Comparison of ENCODE assay signal across 29 mouse cellular contexts in genomic region chr4:149594913-149595581, GRCm38 (mm10). TPM values are rescaled to one million over a fixed set of nuclear protein-coding genes. Genes with fewer than 3 reads are reported as not detected.
A peak's percentile ranks its signal among the peaks of the same experiment; 100 is the strongest.
DNase-seq lines count a peak whose midpoint lies in the region; ATAC-seq and TF ChIP-seq lines count a peak whose summit lies in the region.
"Had no signal": no experiment of that assay in that cellular context is flagged by ENCODE, and none has a peak within 500 bp of the region (broad histone marks: within the 10 kb centered on the region; RNA-seq: fewer than 3 reads in every experiment).

No protein-coding gene starts in this region.

- H3K4me2 ChIP-seq in forebrain, embryonic 13.5 days = no peak overlapping the region
- no peak overlapping the region for H3K4me2 ChIP-seq in forebrain, embryonic 16.5 days (ENCODE audit: low read length)
- H3K4me2 ChIP-seq in midbrain, embryonic 15.5 days = no peak overlapping the region
- H3K4me2 ChIP-seq: intestine, embryonic 15.5 days; limb, embryonic 15.5 days; lung, embryonic 14.5 days; neural tube, embryonic 13.5 days had no signal

- 56% methylated on average over 9 of the region's 9 CpGs for WGBS in forebrain, embryonic 13.5 days
- 85% methylated on average over 9 of the region's 9 CpGs for WGBS in forebrain, embryonic 10.5 days
- 45% methylated on average over 9 of the region's 9 CpGs for WGBS in forebrain, embryonic 16.5 days
- WGBS in midbrain, embryonic 15.5 days = 47% methylated on average over 9 of the region's 9 CpGs

- no peak for DNase-seq in forebrain, embryonic 10.5 days (ENCODE audit: extremely low spot score, low spot score)
- DNase-seq in layer of hippocampus, adult 2 months (ENCODE audit: low spot score in 2 of 2) = peak in 1 of 2 experiments; percentile 53
- no peak for DNase-seq in layer of hippocampus, adult 11-12 months (ENCODE audit: low spot score)
- no peak for DNase-seq in right cerebral cortex, postnatal 36 days (ENCODE audit: low spot score in 2 of 2)
- DNase-seq: adrenal gland, postnatal 14 days; cerebellum, adult 11 months; cerebellum, adult 9-11 months; gastrocnemius, postnatal 36 days; heart, postnatal 4 days; kidney, adult 9 months; kidney, postnatal 14 days; layer of hippocampus, adult 9-11 months; left cerebral cortex, postnatal 4 days; lung, embryonic 14.5 days; retina, postnatal 1 day; right cerebral cortex, postnatal 4 days; thymus, postnatal 25 days had no signal

- no peak overlapping the region; the same call in 1 of the 2 replicates for H3K9ac ChIP-seq in forebrain, embryonic 13.5 days
- no peak overlapping the region for H3K9ac ChIP-seq in forebrain, embryonic 16.5 days (replicated peaks; ENCODE audit: low read depth, low read length)
- H3K9ac ChIP-seq in midbrain, embryonic 15.5 days = no peak overlapping the region
- H3K9ac ChIP-seq: intestine, embryonic 15.5 days; limb, embryonic 15.5 days; liver, embryonic 14.5 days; lung, embryonic 14.5 days; neural tube, embryonic 13.5 days had no signal

- no peaks in the 10 kb centered on the region for H3K9me3 ChIP-seq in forebrain, embryonic 13.5 days (replicated peaks)
- peaks cover 3% of the 10 kb centered on the region; the same call in 1 of the 2 replicates for H3K9me3 ChIP-seq in forebrain, embryonic 10.5 days
- no peaks in the 10 kb centered on the region for H3K9me3 ChIP-seq in forebrain, embryonic 16.5 days (ENCODE audit: control insufficient read depth, low read length)
- no peaks in the 10 kb centered on the region for H3K9me3 ChIP-seq in midbrain, embryonic 15.5 days
- H3K9me3 ChIP-seq: limb, embryonic 15.5 days; neural tube, embryonic 13.5 days had no signal

- no peaks in the 10 kb centered on the region for H3K36me3 ChIP-seq in forebrain, embryonic 13.5 days (ENCODE audit: poor library complexity, severe bottlenecking)
- peaks cover 5% of the 10 kb centered on the region; the same call in 1 of the 2 replicates for H3K36me3 ChIP-seq in forebrain, embryonic 10.5 days (replicated peaks)
- no peaks in the 10 kb centered on the region; the same call in 1 of the 2 replicates for H3K36me3 ChIP-seq in forebrain, embryonic 16.5 days (ENCODE audit: control insufficient read depth, insufficient read depth)
- H3K36me3 ChIP-seq in midbrain, embryonic 15.5 days (replicated peaks) = no peaks in the 10 kb centered on the region
- H3K36me3 ChIP-seq: intestine, embryonic 15.5 days; limb, embryonic 15.5 days; neural tube, embryonic 13.5 days had no signal

- H3K4me3 ChIP-seq in forebrain, embryonic 13.5 days = no peak overlapping the region
- H3K4me3 ChIP-seq in forebrain, embryonic 10.5 days = no peak overlapping the region
- H3K4me3 ChIP-seq in layer of hippocampus, adult 2 months = no peak overlapping the region
- H3K4me3 ChIP-seq in forebrain, embryonic 16.5 days (replicated peaks; ENCODE audit: low read length) = no peak overlapping the region
- no peak overlapping the region for H3K4me3 ChIP-seq in midbrain, embryonic 15.5 days
- H3K4me3 ChIP-seq: intestine, embryonic 15.5 days; left cerebral cortex, adult 2 months; limb, embryonic 15.5 days; megakaryocyte, embryonic 14.5 days; myocyte; neural tube, embryonic 13.5 days had no signal

- peaks cover 37% of the 10 kb centered on the region for H3K4me1 ChIP-seq in forebrain, embryonic 13.5 days
- peaks cover 21% of the 10 kb centered on the region; the same call in 1 of the 2 replicates for H3K4me1 ChIP-seq in forebrain, embryonic 10.5 days
- peaks cover 17% of the 10 kb centered on the region for H3K4me1 ChIP-seq in forebrain, embryonic 16.5 days (replicated peaks; ENCODE audit: control insufficient read depth, insufficient read depth, low read length)
- H3K4me1 ChIP-seq in midbrain, embryonic 15.5 days = peaks cover 26% of the 10 kb centered on the region
- H3K4me1 ChIP-seq: limb, embryonic 15.5 days had no signal

- TF ChIP-seq CTCF in layer of hippocampus, adult 2 months (conservative IDR thresholded peaks at IDR 0.05) = no peak

- peak overlapping the region; percentile 64 for H3K27ac ChIP-seq in forebrain, embryonic 13.5 days
- H3K27ac ChIP-seq in forebrain, embryonic 10.5 days = no peak overlapping the region
- peak overlapping the region; percentile 46; the same call in 1 of the 2 replicates for H3K27ac ChIP-seq in layer of hippocampus, adult 2 months
- peak overlapping the region; percentile 75 for H3K27ac ChIP-seq in forebrain, embryonic 16.5 days (ENCODE audit: low read length)
- H3K27ac ChIP-seq in midbrain, embryonic 15.5 days = peak overlapping the region; percentile 14; the same call in 1 of the 2 replicates
- H3K27ac ChIP-seq: intestine, embryonic 15.5 days; left cerebral cortex, adult 2 months; limb, embryonic 15.5 days; liver, embryonic 14.5 days; neural tube, embryonic 13.5 days had no signal

- no peaks in the 10 kb centered on the region for H3K27me3 ChIP-seq in forebrain, embryonic 13.5 days
- no peaks in the 10 kb centered on the region for H3K27me3 ChIP-seq in forebrain, embryonic 10.5 days (ENCODE audit: poor library complexity, severe bottlenecking)
- no peaks in the 10 kb centered on the region for H3K27me3 ChIP-seq in forebrain, embryonic 16.5 days (replicated peaks; ENCODE audit: control insufficient read depth, insufficient read depth, low read length)
- H3K27me3 ChIP-seq in midbrain, embryonic 15.5 days (replicated peaks) = no peaks in the 10 kb centered on the region
- H3K27me3 ChIP-seq: intestine, embryonic 15.5 days; limb, embryonic 15.5 days; neural tube, embryonic 13.5 days had no signal

- ATAC-seq in forebrain, embryonic 13.5 days = peak; percentile 67; the same call in 1 of the 2 replicates
- ATAC-seq in forebrain, embryonic 16.5 days = peak; percentile 74
- ATAC-seq in midbrain, embryonic 15.5 days (replicated peaks) = no peak
- ATAC-seq in megakaryocyte-erythroid progenitor cell, adult 5-6 weeks (replicated peaks; ENCODE audit: low FRiP score, low TSS enrichment, poor library complexity, severe bottlenecking) = no peak
- ATAC-seq: CD4-positive, CD25-positive, alpha-beta regulatory T cell, adult 4 months; intestine, embryonic 15.5 days had no signal

RNA-seq across cellular contexts. Expression of gene Clstn1, which starts 8.8 kb away (rescaled TPM):
- 22.7 and 26.0 TPM in 2 replicates for polyA plus RNA-seq in forebrain, embryonic 13.5 days (2015; fragmentation: Nextera tagmentation; extraction: Ambion mirVana)
- 17.8 and 21.4 TPM in 2 replicates for polyA plus RNA-seq in forebrain, embryonic 10.5 days (2016; fragmentation: Nextera tagmentation; extraction: Ambion mirVana)
- total RNA-seq in layer of hippocampus, adult 2 months (2021) = 100 to 1,000 TPM; 748 to 817 TPM
- polyA plus RNA-seq in forebrain, embryonic 16.5 days (2015; fragmentation: Nextera tagmentation; extraction: Ambion mirVana) = 65.3 and 81.8 TPM in 2 replicates
- polyA plus RNA-seq in midbrain, embryonic 15.5 days (2015; fragmentation: Nextera tagmentation; extraction: Ambion mirVana) = 163 and 164 TPM in 2 replicates
- total RNA-seq in megakaryocyte-erythroid progenitor cell, adult 5-6 weeks (2014; fragmentation: Nextera tagmentation) = 30.8 and 31.2 TPM in 2 replicates
- total RNA-seq in megakaryocyte-erythroid progenitor cell, adult 5-6 weeks (2017) = 23.3 and 30.4 TPM in 2 replicates

Comparison
In these comparisons a context has a peak if more than half of its experiments do, and no peak if none do; other contexts are left out.
1. ATAC-seq: peak in forebrain, embryonic 13.5 days (single experiment) and forebrain, embryonic 16.5 days (single experiment); none in midbrain, embryonic 15.5 days (single experiment) and megakaryocyte-erythroid progenitor cell, adult 5-6 weeks (single experiment).